Mouse (Mus musculus) left cerebral cortex, postnatal 4 days (tissue): ENCODE results near the gene Arnt. TPM values are rescaled to one million over a fixed set of nuclear protein-coding genes. Genes with fewer than 3 reads are reported as not detected.
"Not testable (repeated sequence)": the region's sequence is repeated elsewhere in the genome, so short reads cannot be mapped to it uniquely, and the experiment has no call there.

Source experiments
- DNase-seq: peaks from one replicate; pipeline ENCODE4 v3.0.0-alpha.2; 2022
- intact Hi-C: fragments of 180-260 bp; cut with DNase I; formaldehyde crosslinking; loops from one replicate; pipeline ENCODE4 v1.15.1; 2025
- total RNA-seq, 2 experiments: library from RNA; stranded (reverse); gene quantifications; 2 replicates each; pipeline ENCODE4 v1.2.3; 2021

Arnt gene
- total RNA-seq, 2 experiments from 2014 or later: 40.4 to 46.1 TPM

DNA sequence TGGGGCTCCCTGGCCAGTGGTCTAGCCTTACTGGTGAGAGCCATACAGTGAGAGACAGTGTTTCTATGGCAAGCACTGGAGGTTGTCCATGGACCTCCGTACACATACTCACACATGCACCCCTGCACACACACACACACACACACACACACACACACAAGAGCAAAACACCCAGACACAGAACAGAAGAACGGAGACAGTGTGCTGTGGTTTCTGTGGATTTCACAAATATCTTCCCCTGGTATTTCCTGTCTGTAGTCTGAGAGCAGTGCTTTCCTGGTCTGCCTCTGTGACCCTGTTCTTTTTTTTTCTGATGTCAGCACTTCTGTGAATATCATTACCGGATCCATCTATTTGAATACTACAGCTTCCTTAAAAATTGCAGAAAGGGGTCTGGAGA lies 89.5 kb downstream of the Arnt start:
- intact Hi-C loops: no loop called here
- DNase-seq: no peak

DNA sequence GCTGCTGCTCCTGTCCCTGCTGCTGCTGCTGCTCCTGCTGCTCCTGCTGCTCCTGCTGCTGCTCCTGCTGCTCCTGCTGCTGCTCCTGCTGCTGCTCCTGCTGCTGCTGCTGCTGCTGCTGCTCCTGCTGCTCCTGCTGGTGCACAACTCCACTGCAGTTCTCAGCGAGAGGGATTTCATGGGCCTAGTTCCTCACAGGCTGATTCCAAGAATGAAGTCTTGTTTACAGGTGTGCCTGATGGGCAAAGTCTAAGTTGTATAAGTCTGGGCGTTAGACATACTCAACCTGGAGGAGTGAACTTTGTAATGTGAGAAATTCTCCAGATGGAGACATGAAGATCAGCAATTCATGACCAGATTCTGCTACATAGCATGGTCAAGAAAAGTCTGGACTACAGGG lies 90.5 kb downstream of the Arnt start:
- intact Hi-C loops: no loop called here
- DNase-seq: no peak

DNA sequence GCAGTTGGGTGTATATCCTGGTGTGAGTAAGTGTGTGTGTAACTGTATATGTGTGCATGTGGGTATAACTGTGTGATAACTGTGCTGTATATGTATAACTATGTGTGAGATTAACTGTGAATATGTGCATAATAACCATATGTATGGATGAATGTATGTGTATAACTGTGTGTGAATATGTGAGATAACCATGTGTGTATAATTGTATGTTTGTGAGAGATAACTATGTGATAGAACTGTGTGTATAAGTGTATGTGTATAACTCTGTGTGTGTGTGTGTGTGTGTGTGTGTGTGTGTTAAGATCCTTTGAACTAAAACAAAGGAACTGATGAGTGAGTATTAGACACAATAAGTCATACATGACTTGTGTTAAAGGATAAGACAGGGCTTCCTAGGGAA lies 91.9 kb downstream of the Arnt start:
- DNase-seq: no peak
- intact Hi-C loops: no loop called here

DNA sequence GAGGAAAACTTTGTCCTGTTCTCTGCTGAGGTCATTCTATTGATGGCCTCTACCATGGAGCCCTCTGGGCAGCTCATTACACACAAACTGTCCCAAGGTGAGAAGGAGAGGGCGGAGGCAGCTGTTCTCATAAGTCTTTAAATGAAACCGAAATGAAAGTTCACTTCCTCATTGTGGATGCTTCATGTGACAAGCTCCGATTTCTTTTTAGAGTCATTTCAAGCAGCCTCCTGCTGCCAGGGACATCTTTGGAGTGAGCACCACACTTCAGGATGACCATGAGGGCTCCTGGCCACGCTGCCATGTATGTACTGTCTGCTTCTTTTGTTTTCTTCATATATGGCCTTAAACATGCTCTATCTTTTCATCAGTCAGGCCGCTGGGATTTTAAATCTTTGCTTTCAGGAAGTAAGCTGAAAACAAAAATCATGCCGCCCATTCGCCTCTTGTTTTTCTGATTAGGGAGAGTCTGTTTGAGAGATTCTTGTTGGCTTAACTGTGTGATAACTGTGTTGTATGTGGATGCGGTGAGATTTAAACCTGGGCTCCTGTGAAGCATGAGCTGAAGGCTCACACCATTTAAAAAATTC lies 92.5 kb downstream of the Arnt start, which contains the start of gene Ctss:
TSS of gene Ctss (plus strand) at position 165 of the 590 bp plus-strand sequence.
- DNase-seq: no peak
- intact Hi-C loops: no loop called here

DNA sequence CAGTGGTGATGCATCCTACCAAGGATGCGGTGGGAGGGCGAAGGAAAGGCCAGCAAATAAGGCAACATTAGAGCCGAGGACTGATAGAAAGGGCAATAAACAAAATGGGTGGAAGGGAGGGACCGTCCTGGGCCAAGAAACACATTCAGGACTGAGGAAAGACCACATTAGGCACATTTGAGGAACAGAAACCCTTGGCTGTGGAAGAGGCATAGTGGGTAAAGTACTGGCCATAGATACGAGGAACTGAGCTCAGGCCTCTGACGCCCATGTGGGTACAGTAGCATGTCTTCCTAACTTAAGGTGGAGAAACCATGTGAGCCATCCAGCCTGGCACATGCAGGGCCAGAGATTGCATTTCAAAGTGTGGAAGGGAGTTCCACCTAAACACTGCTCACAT lies 95.6 kb downstream of the Arnt start:
- intact Hi-C loops: no loop called here
- no peak for DNase-seq

DNA sequence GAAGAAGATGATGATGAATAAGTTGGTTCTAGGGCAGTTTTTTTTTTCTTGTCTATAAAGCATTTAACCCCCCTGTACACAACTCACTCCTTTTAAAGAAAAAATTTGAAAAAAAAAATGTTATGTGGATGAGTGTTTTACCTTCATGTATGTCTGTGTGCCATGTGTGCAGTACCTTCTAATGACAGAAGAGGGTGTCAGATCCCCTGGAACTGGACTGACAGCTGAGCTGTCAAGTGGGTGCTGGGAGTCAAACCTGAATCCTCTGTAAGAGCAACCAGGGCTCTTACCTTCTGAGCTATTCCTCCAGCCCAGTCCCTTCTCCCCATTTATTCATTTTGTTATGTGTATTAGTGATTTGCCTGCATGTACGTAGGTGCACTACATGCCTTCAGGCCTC lies 96.8 kb downstream of the Arnt start:
- intact Hi-C loops: no loop called here
- DNase-seq: no peak

DNA sequence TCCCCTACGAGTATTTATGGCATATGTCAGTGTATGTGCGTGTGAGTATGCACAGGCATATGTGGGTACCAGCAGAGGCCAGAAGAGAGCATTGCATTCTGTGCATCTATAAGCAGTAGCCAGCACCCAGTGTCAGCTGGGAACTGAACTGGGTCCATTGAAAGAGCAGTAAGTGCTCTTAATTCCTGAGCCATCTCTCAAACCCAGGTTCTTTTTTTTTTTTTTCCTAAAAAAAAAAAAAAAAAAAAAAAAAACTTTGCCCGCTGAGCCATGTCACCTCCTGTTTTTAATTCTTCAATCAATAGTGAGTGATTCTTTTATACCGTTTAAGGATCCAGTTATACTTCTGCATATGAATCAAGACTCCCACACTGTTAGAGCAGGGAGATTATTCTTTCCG lies 99.2 kb downstream of the Arnt start:
- no peak for DNase-seq
- intact Hi-C loops: no loop called here

DNA sequence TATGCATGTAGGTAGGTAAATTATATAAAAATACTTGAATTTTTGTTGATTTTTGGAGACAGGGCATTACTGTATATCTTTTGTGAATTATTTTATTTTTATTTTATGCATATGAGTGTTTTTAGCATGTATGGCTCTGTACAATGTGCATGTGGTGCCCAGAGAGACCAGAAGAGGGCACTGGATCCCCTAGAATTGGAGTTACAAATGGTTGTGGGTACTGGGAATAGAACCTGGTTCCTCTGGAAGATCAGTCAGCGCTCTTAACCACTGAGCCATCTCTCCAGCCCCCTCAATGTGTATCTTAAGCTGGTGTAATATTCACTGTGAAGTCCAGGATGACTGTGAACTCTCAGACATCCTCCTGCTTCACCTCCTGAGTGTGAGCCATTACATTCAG lies 100.7 kb downstream of the Arnt start:
- intact Hi-C loops: no loop called here
- no peak for DNase-seq

DNA sequence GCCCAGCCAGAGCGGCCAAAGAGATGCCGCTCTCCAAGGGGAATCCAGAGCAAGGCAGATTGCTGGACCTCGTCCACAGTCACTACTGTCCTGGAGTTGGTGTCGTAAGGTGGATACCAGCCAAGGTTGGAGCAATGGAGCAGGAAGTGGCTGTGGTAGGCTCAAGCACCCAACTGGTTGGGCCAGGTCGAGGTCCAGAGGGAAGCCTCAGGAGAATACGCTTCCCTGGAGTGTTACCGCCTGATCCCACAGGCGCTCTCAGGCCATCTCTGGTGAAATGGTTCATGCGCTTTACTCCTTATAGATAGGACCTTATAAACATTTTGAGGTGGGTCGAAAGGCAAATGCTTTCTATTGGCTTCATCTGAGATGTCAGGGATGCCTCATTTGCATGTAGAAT lies 104.7 kb downstream of the Arnt start:
- intact Hi-C loops: no loop called here
- no peak for DNase-seq

DNA sequence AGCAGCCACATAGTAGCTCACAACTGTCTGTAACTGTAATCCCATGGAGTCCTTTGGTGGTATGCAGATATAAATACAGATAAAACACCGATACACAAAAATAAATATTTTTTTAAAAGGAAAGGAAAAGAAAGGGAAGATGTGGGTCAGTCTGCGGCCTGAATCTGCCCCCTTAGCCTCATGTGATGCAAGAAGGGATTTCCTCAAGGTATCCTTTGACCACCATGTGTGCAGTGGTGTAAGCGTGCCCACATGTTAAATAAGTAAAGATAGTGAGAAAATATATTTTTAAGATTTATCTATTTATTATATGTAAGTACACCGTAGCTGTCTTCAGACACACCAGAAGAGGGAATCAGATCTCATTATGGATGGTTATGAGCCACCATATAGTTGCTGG lies 105.6 kb downstream of the Arnt start:
- DNase-seq: no peak
- intact Hi-C loops: no loop called here

DNA sequence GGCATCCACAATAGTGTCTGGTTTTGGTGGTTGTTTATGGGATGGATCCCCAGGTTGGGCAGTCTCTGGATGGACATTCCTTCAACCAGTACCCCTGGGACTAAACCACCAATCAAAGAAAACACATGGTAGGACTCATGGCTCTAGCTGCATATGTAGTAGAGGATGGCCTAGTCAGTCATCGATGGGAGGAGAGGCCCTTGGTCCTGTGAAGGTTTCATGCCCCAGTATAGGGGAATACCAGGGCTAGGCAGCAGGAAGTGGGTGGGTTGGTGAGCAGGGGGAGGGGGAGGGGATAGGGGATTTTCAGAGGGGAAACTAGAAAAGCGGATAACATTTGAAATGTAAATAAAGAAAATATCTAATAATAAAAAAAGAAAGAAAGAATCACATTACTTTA lies 107.0 kb downstream of the Arnt start:
- intact Hi-C loops, DNase-seq: not testable (repeated sequence)

DNA sequence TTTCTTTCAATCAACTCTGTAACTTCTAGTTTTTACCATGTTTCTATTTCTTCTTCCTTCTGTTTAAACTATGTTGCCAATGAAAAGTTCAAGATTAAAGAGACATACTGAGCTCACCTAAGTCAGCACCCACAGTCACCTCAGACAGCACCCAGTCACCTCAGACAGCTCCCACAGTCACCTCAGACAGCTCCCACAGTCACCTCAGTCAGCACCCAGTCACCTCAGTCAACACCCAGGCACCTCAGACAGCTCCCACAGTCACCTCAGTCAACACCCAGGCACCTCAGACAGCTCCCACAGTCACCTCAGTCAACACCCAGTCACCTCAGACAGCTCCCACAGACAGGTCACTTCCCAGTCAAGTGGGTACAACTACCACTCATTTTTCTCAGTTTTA lies 108.0 kb downstream of the Arnt start:
- intact Hi-C loops: no loop called here
- DNase-seq: no peak

DNA sequence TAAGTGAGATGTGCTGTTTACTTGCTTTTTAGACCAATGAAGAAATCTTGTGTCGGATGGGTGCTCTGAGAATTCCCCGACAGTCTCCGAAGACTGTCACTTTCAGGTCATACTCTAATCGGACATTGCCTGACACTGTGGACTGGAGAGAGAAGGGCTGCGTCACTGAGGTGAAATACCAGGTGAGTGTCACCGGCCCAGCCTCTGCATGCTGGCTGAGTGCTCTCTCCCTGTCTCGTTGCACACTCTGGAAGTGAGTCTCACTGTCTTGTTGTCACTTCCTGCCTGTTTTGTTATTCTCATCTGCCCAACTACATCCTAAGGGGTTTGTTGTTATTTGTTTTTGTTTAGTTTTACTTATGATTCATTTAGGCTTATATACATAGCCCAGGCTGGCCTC lies 108.8 kb downstream of the Arnt start:
- intact Hi-C loops: no loop called here
- no peak for DNase-seq

Other genes starting within 250 kb of the Arnt start
- 1 to 10 TPM; 9.0 TPM for gene Gabpb2, start 216.5 kb upstream of the Arnt start, total RNA-seq
- 10 to 100 TPM; 62.1 to 62.4 TPM for gene Cdc42se1, start 205.7 kb upstream of the Arnt start, total RNA-seq
- gene Mllt11, start 202.2 kb upstream of the Arnt start, total RNA-seq: 100 to 1,000 TPM; 668 to 674 TPM
- not detected for gene Gm128, start 192.8 kb upstream of the Arnt start, total RNA-seq
- under 1 TPM; 0.36 to 0.74 TPM for gene Bnipl, start 183.2 kb upstream of the Arnt start, total RNA-seq
- 10 to 100 TPM; 29.7 to 32.6 TPM for gene Mindy1, start 153.0 kb upstream of the Arnt start, total RNA-seq
- gene Prune1, start 152.3 kb upstream of the Arnt start, total RNA-seq: 10 to 100 TPM; 63.9 to 69.3 TPM
- gene Anxa9, start 127.2 kb upstream of the Arnt start, total RNA-seq: 1 to 10 TPM; 1.0 to 1.2 TPM
- gene Cers2, start 119.6 kb upstream of the Arnt start, total RNA-seq: 10 to 100 TPM; 53.4 to 54.4 TPM
- gene Setdb1, start 77.2 kb upstream of the Arnt start, total RNA-seq: 10 to 100 TPM; 60.0 to 64.4 TPM
- not detected for gene 4930558C23Rik, start 31.5 kb upstream of the Arnt start, total RNA-seq
- gene Ctsk, start 64.9 kb downstream of the Arnt start, total RNA-seq: 1 to 10 TPM; 7.1 to 7.2 TPM
- gene Ctss, start 92.4 kb downstream of the Arnt start, total RNA-seq: 1 to 10 TPM; 8.3 to 8.6 TPM
- not detected for gene Hormad1, start 125.3 kb downstream of the Arnt start, total RNA-seq
- gene Golph3l, start 154.5 kb downstream of the Arnt start, total RNA-seq: 10 to 100 TPM; 18.2 to 19.3 TPM
- 100 to 1,000 TPM; 135 to 145 TPM for gene Ensa, start 190.6 kb downstream of the Arnt start, total RNA-seq
- 10 to 100 TPM; 76.4 to 80.1 TPM for gene Mcl1, start 224.4 kb downstream of the Arnt start, total RNA-seq